Comparison of ENCODE assay signal across 9 mouse cellular contexts in the genomic region with DNA sequence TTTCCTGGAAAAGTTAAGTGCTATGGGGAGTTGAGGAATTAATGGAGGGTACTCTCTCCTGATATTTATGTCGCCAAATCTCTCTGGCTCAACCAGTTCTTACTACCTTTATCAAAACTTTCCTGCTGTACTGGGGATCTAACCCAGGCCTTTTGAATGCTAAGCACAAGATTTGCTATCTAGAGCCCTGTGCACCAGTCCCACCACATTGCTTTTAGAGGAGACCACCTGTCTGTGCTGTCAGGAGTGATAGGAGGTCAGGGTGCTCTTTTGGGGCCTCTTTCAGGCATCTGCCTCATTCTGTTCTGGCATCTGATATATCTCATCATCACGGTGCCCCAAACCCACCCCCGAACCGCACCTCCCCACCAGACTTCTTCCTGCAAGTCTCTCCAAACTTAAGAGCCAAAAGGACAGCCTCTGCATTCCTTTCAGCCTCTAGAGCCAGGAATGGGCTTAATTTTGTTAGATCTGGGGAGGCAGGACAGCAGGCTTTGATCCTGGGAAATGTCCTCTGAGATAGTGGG. TPM values are rescaled to one million over a fixed set of nuclear protein-coding genes. Genes with fewer than 3 reads are reported as not detected.
DNase-seq lines count a peak whose midpoint lies in the region; ATAC-seq lines count a peak whose summit lies in the region.
"Had no signal": no experiment of that assay in that cellular context is flagged by ENCODE, and none has a peak within 500 bp of the region (broad histone marks: within the 10 kb centered on the region; RNA-seq: fewer than 3 reads in every experiment).

No protein-coding gene starts in this region.

- H3K4me2 ChIP-seq in heart, embryonic 13.5 days, result peak overlapping the region; percentile 80
- no peak overlapping the region for H3K4me2 ChIP-seq in midbrain, embryonic 11.5 days
- peak overlapping the region; percentile 81 for H3K4me2 ChIP-seq in limb, embryonic 15.5 days
- peak overlapping the region; percentile 81 for H3K4me2 ChIP-seq in stomach, embryonic 16.5 days (ENCODE audit: low read depth, low read length)

- intact Hi-C loops in heart, postnatal 25 days (cut with DNase I), result loop anchor here (10.0 kb wide), 1 partner anchor 59 kb away; a partner anchor contains a TSS

- H3K9me3 ChIP-seq in heart, embryonic 13.5 days, result no peaks in the 10 kb centered on the region
- H3K9me3 ChIP-seq in midbrain, embryonic 10.5 days (replicated peaks), result no peaks in the 10 kb centered on the region
- no peaks in the 10 kb centered on the region for H3K9me3 ChIP-seq in midbrain, embryonic 11.5 days (ENCODE audit: control insufficient read depth, low read length)
- H3K9me3 ChIP-seq in limb, embryonic 15.5 days, result no peaks in the 10 kb centered on the region
- H3K9me3 ChIP-seq in stomach, embryonic 16.5 days (replicated peaks; ENCODE audit: control insufficient read depth, low read length), result no peaks in the 10 kb centered on the region

- 38% methylated on average over 4 of the region's 4 CpGs for WGBS in heart, embryonic 13.5 days
- 64% methylated on average over 4 of the region's 4 CpGs for WGBS in midbrain, embryonic 10.5 days
- WGBS in midbrain, embryonic 11.5 days, result 60% methylated on average over 4 of the region's 4 CpGs
- 49% methylated on average over 4 of the region's 4 CpGs for WGBS in limb, embryonic 15.5 days
- 43% methylated on average over 4 of the region's 4 CpGs for WGBS in stomach, embryonic 16.5 days

- DNase-seq in heart, postnatal 25 days (ENCODE audit: low spot score), result no peak
- DNase-seq in midbrain, embryonic 10.5 days (ENCODE audit: low spot score), result no peak
- no peak for DNase-seq in midbrain, embryonic 11.5 days (ENCODE audit: low spot score, missing footprints)
- DNase-seq in B cell, adult 2 months, result no peak
- no peak for DNase-seq in ovary, postnatal 14 days (ENCODE audit: low spot score)
- DNase-seq: adrenal gland, adult 8-10 months had no signal

- ATAC-seq in heart, embryonic 13.5 days (ENCODE audit: extremely low read depth, insufficient number of reproducible peaks, low FRiP score, low TSS enrichment), result no peak
- no peak for ATAC-seq in midbrain, embryonic 11.5 days (ENCODE audit: low FRiP score)
- no peak for ATAC-seq in limb, embryonic 15.5 days (ENCODE audit: insufficient number of reproducible peaks, low FRiP score, low TSS enrichment, low read depth)
- no peak for ATAC-seq in stomach, embryonic 16.5 days (ENCODE audit: insufficient read depth, low FRiP score)

- H3K4me1 ChIP-seq in heart, embryonic 13.5 days, result peaks cover 56% of the 10 kb centered on the region
- peaks cover 28% of the 10 kb centered on the region for H3K4me1 ChIP-seq in midbrain, embryonic 10.5 days
- H3K4me1 ChIP-seq in midbrain, embryonic 11.5 days (ENCODE audit: control insufficient read depth, insufficient read depth, low read length), result peaks cover 5% of the 10 kb centered on the region
- peaks cover 52% of the 10 kb centered on the region for H3K4me1 ChIP-seq in limb, embryonic 15.5 days
- H3K4me1 ChIP-seq in stomach, embryonic 16.5 days (ENCODE audit: control insufficient read depth, insufficient read depth, low read length), result peaks cover 32% of the 10 kb centered on the region

- H3K9ac ChIP-seq in heart, embryonic 13.5 days, result peak overlapping the region; percentile 81
- no peak overlapping the region for H3K9ac ChIP-seq in midbrain, embryonic 11.5 days (ENCODE audit: low read length)
- H3K9ac ChIP-seq in limb, embryonic 15.5 days, result peak overlapping the region; percentile 37; the same call in 1 of the 2 replicates
- peak overlapping the region; percentile 71 for H3K9ac ChIP-seq in stomach, embryonic 16.5 days (ENCODE audit: low read length)

- H3K27ac ChIP-seq in heart, embryonic 13.5 days (replicated peaks), result peak overlapping the region; percentile 88
- H3K27ac ChIP-seq in midbrain, embryonic 10.5 days (replicated peaks), result 0 out of 2 replicates have a peak overlapping the region, but pooled peaks have one; percentile 72
- no peak overlapping the region for H3K27ac ChIP-seq in midbrain, embryonic 11.5 days (ENCODE audit: low read depth, low read length)
- peak overlapping the region; percentile 88 for H3K27ac ChIP-seq in limb, embryonic 15.5 days
- peak overlapping the region; percentile 72 for H3K27ac ChIP-seq in stomach, embryonic 16.5 days (ENCODE audit: low read length)

- no peaks in the 10 kb centered on the region for H3K27me3 ChIP-seq in heart, embryonic 13.5 days (replicated peaks)
- H3K27me3 ChIP-seq in midbrain, embryonic 10.5 days (ENCODE audit: low read depth, poor library complexity, severe bottlenecking), result peaks cover 13% of the 10 kb centered on the region
- H3K27me3 ChIP-seq in midbrain, embryonic 11.5 days (ENCODE audit: control insufficient read depth, insufficient read depth, low read length), result no peaks in the 10 kb centered on the region
- no peaks in the 10 kb centered on the region for H3K27me3 ChIP-seq in limb, embryonic 15.5 days
- H3K27me3 ChIP-seq in stomach, embryonic 16.5 days (ENCODE audit: control insufficient read depth, insufficient read depth, low read length), result no peaks in the 10 kb centered on the region

- no peaks in the 10 kb centered on the region for H3K36me3 ChIP-seq in heart, embryonic 13.5 days
- H3K36me3 ChIP-seq in midbrain, embryonic 10.5 days, result no peaks in the 10 kb centered on the region
- H3K36me3 ChIP-seq in midbrain, embryonic 11.5 days (ENCODE audit: control insufficient read depth, insufficient read depth, low read length), result no peaks in the 10 kb centered on the region
- no peaks in the 10 kb centered on the region for H3K36me3 ChIP-seq in limb, embryonic 15.5 days
- H3K36me3 ChIP-seq in stomach, embryonic 16.5 days (ENCODE audit: control insufficient read depth, insufficient read depth, low read length), result no peaks in the 10 kb centered on the region

- peak overlapping the region; percentile 53 for H3K4me3 ChIP-seq in heart, embryonic 13.5 days
- no peak overlapping the region for H3K4me3 ChIP-seq in midbrain, embryonic 10.5 days
- no peak overlapping the region for H3K4me3 ChIP-seq in midbrain, embryonic 11.5 days (ENCODE audit: low read depth, low read length)
- peak overlapping the region; percentile 46 for H3K4me3 ChIP-seq in limb, embryonic 15.5 days
- peak overlapping the region; percentile 47 for H3K4me3 ChIP-seq in stomach, embryonic 16.5 days (replicated peaks; ENCODE audit: low read length)

RNA-seq across cellular contexts. Expression of a gene that starts 1.3 kb away (rescaled TPM):
- 22.0 and 22.2 TPM in 2 replicates for polyA plus RNA-seq in heart, embryonic 13.5 days (2015; fragmentation: Nextera tagmentation; extraction: Ambion mirVana)
- total RNA-seq in heart, postnatal 25 days (2021), result 100 to 1,000 TPM in 1 of 2 experiments, 10 to 100 TPM in 1; 64.1 to 135 TPM
- polyA plus RNA-seq in midbrain, embryonic 10.5 days (2016; fragmentation: Nextera tagmentation; extraction: Ambion mirVana), result 15.7 and 19.0 TPM in 2 replicates
- polyA plus RNA-seq in midbrain, embryonic 11.5 days (2014; fragmentation: Nextera tagmentation; extraction: Ambion mirVana), result 11.0 and 12.9 TPM in 2 replicates
- 28.9 and 30.7 TPM in 2 replicates for polyA plus RNA-seq in limb, embryonic 15.5 days (2015; fragmentation: Nextera tagmentation; extraction: Ambion mirVana)
- polyA plus RNA-seq in stomach, embryonic 16.5 days (2015; fragmentation: Nextera tagmentation; extraction: Ambion mirVana), result 21.0 and 24.6 TPM in 2 replicates

RNA-seq across cellular contexts. Expression of a gene that starts 55.1 kb away (rescaled TPM):
- 11.8 and 13.8 TPM in 2 replicates for polyA plus RNA-seq in heart, embryonic 13.5 days (2015; fragmentation: Nextera tagmentation; extraction: Ambion mirVana)
- 10 to 100 TPM; 66.9 to 95.5 TPM for total RNA-seq in heart, postnatal 25 days (2021)
- 17.7 and 19.6 TPM in 2 replicates for polyA plus RNA-seq in midbrain, embryonic 10.5 days (2016; fragmentation: Nextera tagmentation; extraction: Ambion mirVana)
- polyA plus RNA-seq in midbrain, embryonic 11.5 days (2014; fragmentation: Nextera tagmentation; extraction: Ambion mirVana), result 10.4 and 12.9 TPM in 2 replicates
- polyA plus RNA-seq in limb, embryonic 15.5 days (2015; fragmentation: Nextera tagmentation; extraction: Ambion mirVana), result 29.8 and 32.1 TPM in 2 replicates
- polyA plus RNA-seq in stomach, embryonic 16.5 days (2015; fragmentation: Nextera tagmentation; extraction: Ambion mirVana), result 30.0 and 31.7 TPM in 2 replicates

RNA-seq across cellular contexts. Expression of a gene that starts 58.2 kb away (rescaled TPM):
- 90.4 and 92.7 TPM in 2 replicates for polyA plus RNA-seq in heart, embryonic 13.5 days (2015; fragmentation: Nextera tagmentation; extraction: Ambion mirVana)
- 10 to 100 TPM; 22.7 to 27.5 TPM for total RNA-seq in heart, postnatal 25 days (2021)
- 187 and 192 TPM in 2 replicates for polyA plus RNA-seq in midbrain, embryonic 10.5 days (2016; fragmentation: Nextera tagmentation; extraction: Ambion mirVana)
- 152 and 156 TPM in 2 replicates for polyA plus RNA-seq in midbrain, embryonic 11.5 days (2014; fragmentation: Nextera tagmentation; extraction: Ambion mirVana)
- polyA plus RNA-seq in limb, embryonic 15.5 days (2015; fragmentation: Nextera tagmentation; extraction: Ambion mirVana), result 99.6 and 101 TPM in 2 replicates
- polyA plus RNA-seq in stomach, embryonic 16.5 days (2015; fragmentation: Nextera tagmentation; extraction: Ambion mirVana), result 95.8 and 98.5 TPM in 2 replicates

RNA-seq across cellular contexts. Expression of a gene that starts 58.6 kb away (rescaled TPM):
- polyA plus RNA-seq in heart, embryonic 13.5 days (2015; fragmentation: Nextera tagmentation; extraction: Ambion mirVana), result 19.5 and 21.4 TPM in 2 replicates
- 10 to 100 TPM; 70.3 to 72.9 TPM for total RNA-seq in heart, postnatal 25 days (2021)
- polyA plus RNA-seq in midbrain, embryonic 10.5 days (2016; fragmentation: Nextera tagmentation; extraction: Ambion mirVana), result 36.3 and 41.4 TPM in 2 replicates
- polyA plus RNA-seq in midbrain, embryonic 11.5 days (2014; fragmentation: Nextera tagmentation; extraction: Ambion mirVana), result 34.3 and 35.0 TPM in 2 replicates
- polyA plus RNA-seq in limb, embryonic 15.5 days (2015; fragmentation: Nextera tagmentation; extraction: Ambion mirVana), result 28.7 and 28.9 TPM in 2 replicates
- 21.5 and 23.9 TPM in 2 replicates for polyA plus RNA-seq in stomach, embryonic 16.5 days (2015; fragmentation: Nextera tagmentation; extraction: Ambion mirVana)

Comparison
In these comparisons a context has a peak if more than half of its experiments do, and no peak if none do; other contexts are left out.
1. H3K4me3 ChIP-seq: peak in heart, embryonic 13.5 days (single experiment), limb, embryonic 15.5 days (single experiment) and stomach, embryonic 16.5 days (single experiment); none in midbrain, embryonic 10.5 days (single experiment) and midbrain, embryonic 11.5 days (single experiment).